Mouse (Mus musculus) T-helper 17 cell (primary cell): ENCODE data around the gene Fam133b.
"Not testable (repeated sequence)": the region's sequence is repeated elsewhere in the genome, so short reads cannot be mapped to it uniquely, and the experiment has no call there.

Source experiments
- in situ Hi-C, 2 experiments: fragments of 300-600 bp; cut with MboI, MseI; formaldehyde crosslinking; loops; 1 replicate in 1 of 2; 2 replicates in 1 of 2; pipeline ENCODE4 v1.15.1; 2025; ENCODE audit warnings: high pct_unique_total_duplicates in 2 of 2

The Fam133b gene

GRCm38 (mm10) chr5:3598766-3599165 is 55.1 kb downstream of the Fam133b start:
- in situ Hi-C loops = no loop called here

DNA sequence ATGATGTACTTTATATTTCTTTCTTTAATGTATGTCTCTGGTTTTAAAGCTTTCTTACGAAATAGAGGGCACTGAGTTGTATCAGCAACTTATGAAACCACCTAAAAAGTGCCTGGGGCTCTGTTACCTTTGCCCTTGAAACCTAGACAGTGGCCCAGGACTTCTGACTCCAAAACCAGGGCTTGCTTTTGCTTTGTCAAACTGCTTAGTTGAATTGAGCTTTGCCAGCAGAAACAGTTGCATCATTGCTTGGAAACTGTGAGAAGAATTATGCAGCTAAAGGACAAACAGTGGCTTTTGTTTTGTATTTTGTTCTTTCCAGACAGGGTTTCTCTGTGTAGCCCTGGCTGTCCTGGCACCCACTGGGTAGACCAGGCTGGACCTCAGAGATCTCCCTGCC is 56.7 kb downstream of the Fam133b start:
- in situ Hi-C loops = no loop called here

DNA sequence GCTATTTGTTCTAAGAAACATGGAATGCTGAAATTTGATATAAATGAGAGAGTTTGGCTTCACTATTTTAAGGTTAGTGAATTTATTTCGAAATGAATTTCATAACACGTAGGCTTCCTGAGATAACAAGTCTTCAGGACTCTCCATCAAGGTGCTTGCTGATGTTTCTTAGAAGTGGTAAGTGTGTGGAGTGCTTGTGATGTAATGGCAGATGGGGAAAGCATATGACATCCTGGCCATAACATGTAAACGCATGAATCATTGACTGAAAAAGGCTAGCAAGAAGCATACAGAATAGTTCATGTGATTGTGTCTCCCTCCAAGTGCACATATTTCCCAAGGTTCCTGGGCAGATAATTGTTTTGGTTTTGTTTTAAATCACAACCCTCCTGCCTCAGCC is 57.2 kb downstream of the Fam133b start:
- in situ Hi-C loops = no loop called here

DNA sequence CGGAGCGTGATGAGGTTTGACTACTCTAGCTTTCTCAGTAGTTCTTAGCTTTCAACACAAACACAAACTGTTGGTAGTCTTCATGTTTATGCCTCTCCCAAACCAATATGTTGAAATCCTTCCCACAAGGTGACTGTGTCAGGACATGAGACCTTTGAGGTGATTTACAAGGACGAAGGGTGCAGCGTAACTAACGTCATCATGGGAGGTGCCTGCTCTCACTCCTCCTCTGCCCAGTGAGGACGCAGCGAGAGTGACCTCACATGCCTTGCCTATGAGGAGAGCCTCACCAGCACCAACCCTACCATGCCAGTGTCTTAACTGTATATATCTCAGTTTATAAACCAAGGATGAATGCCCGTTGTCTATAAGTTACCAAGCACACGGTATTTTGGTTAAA is 63.5 kb downstream of the Fam133b start:
- in situ Hi-C loops = no loop called here

DNA sequence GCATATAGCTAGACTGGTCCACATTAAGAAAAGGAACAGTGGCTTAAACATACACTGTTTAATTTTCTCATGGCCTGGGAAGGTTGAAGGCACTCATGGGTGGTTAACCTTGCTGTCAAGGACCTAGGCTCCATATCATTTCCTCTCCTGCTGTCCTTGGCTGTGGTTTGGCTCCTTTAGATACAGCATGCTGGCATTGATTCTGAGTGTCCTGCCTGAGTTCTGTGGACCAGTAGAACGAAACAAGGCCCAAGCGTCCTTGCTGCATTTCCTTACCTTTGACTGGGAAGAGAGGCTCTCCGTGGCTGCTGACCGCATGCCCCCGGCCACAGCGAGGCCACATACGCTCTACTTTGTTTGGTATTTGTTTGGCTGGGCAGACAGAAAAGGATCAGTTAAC is 65.6 kb downstream of the Fam133b start:
- in situ Hi-C loops = no loop called here

DNA sequence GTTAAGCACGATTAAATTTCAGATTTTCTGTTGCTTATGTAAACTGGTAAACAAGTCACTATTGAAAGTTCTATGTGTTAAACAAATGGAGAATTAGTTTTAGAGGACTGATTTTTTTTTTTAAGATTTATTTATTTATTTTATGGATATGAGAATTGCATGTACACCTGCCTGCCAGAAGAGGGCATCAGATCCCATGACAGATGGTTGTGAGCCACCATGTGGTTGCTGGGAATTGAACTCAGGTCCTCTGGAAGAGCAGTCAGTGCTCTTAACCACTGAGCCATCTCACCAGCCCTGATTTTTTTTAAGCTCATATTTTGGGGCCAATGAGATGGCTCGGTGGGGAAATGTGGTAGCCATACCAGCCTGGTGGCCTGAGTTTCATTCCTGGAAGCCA is 68.2 kb downstream of the Fam133b start:
- in situ Hi-C loops = not testable (repeated sequence)
